Mouse (Mus musculus) adrenal gland, adult 10 weeks (tissue): ENCODE results near the gene Atp6v1a. TPM values are rescaled to one million over a fixed set of nuclear protein-coding genes. Genes with fewer than 3 reads are reported as not detected.

Experiments used
- polyA plus RNA-seq: library from polyadenylated mRNA; stranded (reverse); fragments of 350-450 nt; fragmentation: Illumina TruSeq; extraction: RNeasy Lipid Tissue Mini Kit (QIAGEN cat#74804); gene quantifications from one replicate; pipeline ENCODE4 v1.2.3, GENCODE M21; 2014; ENCODE audit warnings: low read depth, low replicate concordance

The Atp6v1a gene
- polyA plus RNA-seq: 249 TPM

GRCm38 (mm10) chr16:44139536-44140185, at the start of gene Atp6v1a, which contains the start of gene Naa50:
Atp6v1a (minus strand) TSS chr16:44139705.
Naa50 (plus strand) TSS chr16:44139830.

GRCm38 (mm10) chr16:44173155-44173941, 33.8 kb upstream of the Atp6v1a start, which contains the start of gene Usf3:
Usf3 (plus strand) TSS chr16:44173246.

GRCm38 (mm10) chr16:44063025-44063894, 76.2 kb downstream of the Atp6v1a start, which contains the start of gene Gramd1c:
Gramd1c (minus strand) TSS chr16:44063345.

Other genes starting within 250 kb of the Atp6v1a start
- 9.2 TPM for gene Ccdc191, start 249.9 kb downstream of the Atp6v1a start, polyA plus RNA-seq
- gene Qtrt2, start 212.9 kb downstream of the Atp6v1a start, polyA plus RNA-seq: 19.7 TPM
- gene Zdhhc23, start 159.9 kb downstream of the Atp6v1a start, polyA plus RNA-seq: 0.47 TPM
- 4.5 TPM for gene Gramd1c, start 76.4 kb downstream of the Atp6v1a start, polyA plus RNA-seq
- 331 TPM for gene Naa50, start 125 bp upstream of the Atp6v1a start, polyA plus RNA-seq
- gene Usf3, start 33.5 kb upstream of the Atp6v1a start, polyA plus RNA-seq: 20.5 TPM
- gene Sidt1, start 193.5 kb upstream of the Atp6v1a start, polyA plus RNA-seq: 4.0 TPM
- 19.4 TPM for gene Spice1, start 207.4 kb upstream of the Atp6v1a start, polyA plus RNA-seq